Mouse (Mus musculus) myocyte (in vitro differentiated cells): Measurements from ENCODE around the gene Sfxn2.

ENCODE experiments used
- MYOG ChIP-seq, 3 experiments: IDR thresholded peaks; one replicate each; pipeline ENCODE4 v1.6.1; 2011; ENCODE audit warnings: control low read depth in 2 of 3, low read depth in 2 of 3, mild to moderate bottlenecking in 2 of 3; ENCODE audit not compliant: insufficient read length in 2 of 3, control insufficient read depth in 1 of 3, insufficient read depth in 1 of 3
- POLR2A ChIP-seq: IDR thresholded peaks from one replicate; pipeline ENCODE4 v1.6.1; 2011; ENCODE audit warnings: low read depth, mild to moderate bottlenecking, control low read depth, moderate library complexity; ENCODE audit not compliant: insufficient read length

DNA sequence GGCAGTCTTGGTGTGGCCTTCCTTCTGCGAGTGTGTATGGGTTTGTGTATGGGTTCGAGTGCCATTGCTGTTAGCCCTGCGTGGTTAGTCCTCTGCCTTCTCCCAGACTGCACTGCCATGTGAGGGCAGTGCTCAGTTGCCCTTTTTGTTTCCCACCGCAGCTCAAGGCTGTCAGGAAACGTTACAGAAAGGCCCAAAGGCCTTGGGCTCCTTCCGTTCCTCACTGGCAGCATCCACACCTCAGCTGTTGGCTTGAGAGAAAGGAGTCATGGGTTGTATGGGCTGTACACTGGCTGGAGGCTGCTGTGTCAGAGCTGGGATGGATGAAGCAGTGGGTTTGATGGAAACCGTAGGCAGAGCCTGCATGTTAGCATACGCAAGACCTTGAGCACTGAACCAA lies 67.6 kb downstream of the Sfxn2 start:
- TF ChIP-seq POLR2A (no peak), MYOG (IDR thresholded peaks at IDR 0.05; ENCODE audit: control insufficient read depth in 1 of 3, insufficient read depth in 1 of 3, insufficient read length in 2 of 3, low read depth in 2 of 3) (no peak)
